Mouse (Mus musculus) layer of hippocampus, adult 8-10 months (tissue): ENCODE results near the gene Neurod2. TPM values are rescaled to one million over a fixed set of nuclear protein-coding genes. Genes with fewer than 3 reads are reported as not detected.

Experiments used
- total RNA-seq, 4 experiments: library from RNA; stranded (reverse); gene quantifications; 2 replicates each; pipeline ENCODE4 v1.2.4; 2022

Neurod2 gene
- total RNA-seq, 4 experiments from 2014 or later: 124 to 133 (median 129) TPM

Other genes starting within 250 kb of the Neurod2 start
- gene Fbxl20, start 179.2 kb downstream of the Neurod2 start, total RNA-seq: 10 to 100 TPM; 35.0 to 49.9 (median 41.5) TPM
- 10 to 100 TPM; 42.9 to 57.7 (median 49.4) TPM for gene Med1, start 136.4 kb downstream of the Neurod2 start, total RNA-seq
- gene Cdk12, start 126.6 kb downstream of the Neurod2 start, total RNA-seq: 10 to 100 TPM; 38.8 to 43.5 (median 42.3) TPM
- 10 to 100 TPM; 52.5 to 55.9 (median 53.3) TPM for gene Ppp1r1b, start 18.8 kb upstream of the Neurod2 start, total RNA-seq
- gene Stard3, start 28.7 kb upstream of the Neurod2 start, total RNA-seq: 10 to 100 TPM; 35.5 to 41.0 (median 36.5) TPM
- 10 to 100 TPM in 2 of 4 experiments, 1 to 10 TPM in 2; 1.2 to 15.3 (median 8.3) TPM for gene Tcap, start 54.2 kb upstream of the Neurod2 start, total RNA-seq
- 1 to 10 TPM in 2 of 4 experiments, under 1 TPM in 1, not detected in 1; 0.37 to 1.5 (median 1.3) TPM for gene Pnmt, start 56.8 kb upstream of the Neurod2 start, total RNA-seq
- gene Pgap3, start 70.8 kb upstream of the Neurod2 start, total RNA-seq: 10 to 100 TPM in 2 of 4 experiments, 1 to 10 TPM in 2; 8.7 to 11.7 (median 9.6) TPM
- gene Erbb2, start 82.8 kb upstream of the Neurod2 start, total RNA-seq: 1 to 10 TPM; 2.1 to 3.5 (median 2.9) TPM
- gene Mien1, start 109.3 kb upstream of the Neurod2 start, total RNA-seq: 10 to 100 TPM; 83.9 to 93.8 (median 89.8) TPM
- 1 to 10 TPM; 2.6 to 3.5 (median 2.9) TPM for gene Grb7, start 116.7 kb upstream of the Neurod2 start, total RNA-seq
- gene Ikzf3, start 216.4 kb upstream of the Neurod2 start, total RNA-seq: not detected
- under 1 TPM in 1 of 4 experiments, not detected in 3; 0.75 TPM for gene Zpbp2, start 221.4 kb upstream of the Neurod2 start, total RNA-seq